Mouse (Mus musculus) layer of hippocampus, postnatal 25 days (tissue): Measurements from ENCODE around the gene Fkbp9. TPM values are rescaled to one million over a fixed set of nuclear protein-coding genes. Genes with fewer than 3 reads are reported as not detected.

Experiments
- total RNA-seq, 2 experiments: library from RNA; stranded (reverse); gene quantifications; 2 replicates each; pipeline ENCODE4 v1.2.3; 2021

Gene Fkbp9
- total RNA-seq, 2 experiments from 2014 or later: 26.6 to 29.5 TPM

Other genes starting within 250 kb of the Fkbp9 start
- 10 to 100 TPM; 18.3 to 18.5 TPM for gene Lsm5, start 127.3 kb upstream of the Fkbp9 start, total RNA-seq
- 10 to 100 TPM; 40.4 to 42.1 TPM for gene Avl9, start 117.2 kb upstream of the Fkbp9 start, total RNA-seq
- 10 to 100 TPM; 49.0 to 53.0 TPM for gene Kbtbd2, start 34.2 kb upstream of the Fkbp9 start, total RNA-seq
- gene Nt5c3, start 91.9 kb downstream of the Fkbp9 start, total RNA-seq: 10 to 100 TPM; 40.9 TPM
- gene Vmn1r4, start 92.0 kb downstream of the Fkbp9 start, total RNA-seq: under 1 TPM; 0.16 to 0.22 TPM
- gene Vmn1r5, start 138.2 kb downstream of the Fkbp9 start, total RNA-seq: not detected
- not detected for gene Vmn1r6, start 165.2 kb downstream of the Fkbp9 start, total RNA-seq
- gene Vmn1r7, start 193.3 kb downstream of the Fkbp9 start, total RNA-seq: not detected
- not detected for gene Vmn1r8, start 200.2 kb downstream of the Fkbp9 start, total RNA-seq
- not detected for gene Vmn1r9, start 234.7 kb downstream of the Fkbp9 start, total RNA-seq